Mouse (Mus musculus) bone marrow, adult 2 months (tissue): Measurements from ENCODE around the gene Slc47a1. TPM values are rescaled to one million over a fixed set of nuclear protein-coding genes. Genes with fewer than 3 reads are reported as not detected.

Experiments
- H3K27ac ChIP-seq: fragments of 200-500 bp; 2 replicates; pipeline ENCODE4 v1.5.1; 2012; ENCODE audit warnings: low read depth, mild to moderate bottlenecking, control low read depth, inconsistent platforms, low read length; ENCODE audit not compliant: control insufficient read depth, poor library complexity, insufficient read depth
- H3K4me1 ChIP-seq: fragments of 200-500 bp; 2 replicates; pipeline ENCODE4 v1.6.1; 2011; ENCODE audit warnings: low read length; ENCODE audit not compliant: control insufficient read depth, insufficient read depth
- H3K4me3 ChIP-seq: fragments of 200-500 bp; replicated peaks from 2 replicates; pipeline ENCODE3; 2011; ENCODE audit warnings: mild to moderate bottlenecking, low read depth, low read length, control low read depth; ENCODE audit not compliant: control insufficient read depth
- CTCF ChIP-seq: fragments of 200-500 bp; IDR thresholded peaks from 2 replicates; pipeline ENCODE4 v1.5.1; 2011; ENCODE audit warnings: low read length, control low read depth; ENCODE audit not compliant: control insufficient read depth, insufficient read depth
- POLR2A ChIP-seq: fragments of 200-500 bp; IDR thresholded peaks from 2 replicates; pipeline ENCODE4 v1.6.1; 2011; ENCODE audit warnings: low read depth, mild to moderate bottlenecking, control low read depth, low read length, borderline replicate concordance; ENCODE audit not compliant: control insufficient read depth
- WGBS: fragments of 180-500 bp; shearing (Covaris S2); methylation state at CpG from one replicate; pipeline ENCODE4 v1.1.7; 2018; 5-methylcytosine and 5-hydroxymethylcytosine counted together
- polyA plus RNA-seq: library from polyadenylated mRNA; stranded (reverse); fragments of >200 nt; gene quantifications from 2 replicates; pipeline ENCODE4 v1.2.4, GENCODE M21; 2011; ENCODE audit warnings: low replicate concordance; ENCODE audit not compliant: missing spikeins, insufficient read depth, insufficient read length

Slc47a1 gene
- polyA plus RNA-seq, 1 experiment = not detected

- Histone ChIP-seq H3K4me1 (no peaks in the 10 kb centered on the region), H3K27ac (no peak overlapping the region), H3K4me3 (no peak overlapping the region)
- WGBS = 71% methylated on average over 4 of the region's 4 CpGs
- TF ChIP-seq POLR2A (no peak), CTCF (no peak)
These were observed 10.8 kb upstream of the Slc47a1 start for GRCm38 (mm10) chr11:61388936-61389335.

DNA sequence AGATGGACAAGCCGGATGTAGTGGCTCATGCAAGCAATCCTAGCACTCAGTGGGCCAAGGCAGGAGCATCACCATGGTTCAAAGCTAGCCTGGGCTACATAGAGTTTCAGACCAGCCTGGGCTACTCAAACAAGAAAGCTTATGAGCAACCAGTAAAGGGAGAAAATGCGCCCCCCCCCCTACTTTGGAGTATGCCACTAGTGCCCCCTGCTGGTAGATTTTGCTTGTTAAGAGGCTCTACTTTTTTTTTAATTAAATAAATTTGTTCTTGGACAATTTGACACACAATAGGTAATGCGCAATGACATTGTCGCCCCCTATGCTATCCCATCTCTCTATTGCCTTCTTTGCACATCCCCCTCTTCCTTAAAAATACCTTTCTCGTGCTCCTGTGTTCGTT lies 9.9 kb upstream of the Slc47a1 start:
- Histone ChIP-seq H3K4me3 (no peak overlapping the region), H3K4me1 (no peaks in the 10 kb centered on the region), H3K27ac (no peak overlapping the region)
- 58% methylated on average over 6 of the region's 6 CpGs for WGBS
- no peak for TF ChIP-seq POLR2A
- no peak for TF ChIP-seq CTCF

DNA sequence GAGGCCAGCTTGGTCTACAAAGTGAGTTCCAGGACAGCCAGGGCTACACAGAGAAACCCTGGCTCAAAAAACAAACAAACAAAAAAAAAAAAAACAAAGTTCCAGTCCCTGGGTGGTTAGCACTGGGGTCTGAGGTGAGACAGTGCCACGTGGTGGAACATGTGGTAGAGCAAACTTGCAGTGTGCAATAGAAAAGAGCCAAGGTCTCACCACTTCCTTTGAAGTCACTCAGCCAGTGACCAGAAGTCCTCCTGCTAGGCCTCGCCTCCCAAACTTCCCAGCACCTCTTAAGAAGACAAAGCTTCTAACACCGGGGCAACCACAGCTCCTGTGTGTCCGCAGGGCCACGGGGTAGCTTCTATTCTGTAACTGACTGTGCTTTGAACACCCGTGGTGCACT lies 9.1 kb upstream of the Slc47a1 start:
- Histone ChIP-seq H3K4me3 (no peak overlapping the region), H3K27ac (no peak overlapping the region), H3K4me1 (no peaks in the 10 kb centered on the region)
- 44% methylated on average over 6 of the region's 6 CpGs for WGBS
- TF ChIP-seq POLR2A (no peak), CTCF (no peak)

DNA sequence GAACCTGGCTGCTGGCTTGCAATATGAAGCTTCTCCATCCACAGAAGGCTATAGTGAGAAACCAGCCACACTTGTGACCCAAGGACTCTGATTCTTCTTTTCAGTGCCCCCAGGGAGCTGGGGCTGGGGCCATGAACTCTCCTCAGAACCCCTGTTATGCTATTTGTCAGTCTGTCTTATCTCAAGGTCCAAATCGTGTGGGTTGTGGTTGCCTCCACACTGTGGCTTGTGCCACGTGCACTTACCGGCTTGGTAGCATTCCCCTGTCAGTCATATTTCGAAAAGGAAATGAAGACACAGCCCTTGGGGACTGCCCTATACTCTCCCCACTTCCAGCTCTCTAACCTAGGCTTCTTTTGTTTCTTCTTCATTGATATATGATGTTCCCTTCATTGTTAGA lies 7.6 kb upstream of the Slc47a1 start:
- TF ChIP-seq CTCF (no peak), POLR2A (no peak)
- H3K4me3 ChIP-seq = no peak overlapping the region
- WGBS = 0% methylated on average over 4 of the region's 4 CpGs

GRCm38 (mm10) chr11:61381272-61381671 lies 3.1 kb upstream of the Slc47a1 start:
- Histone ChIP-seq H3K4me1 (no peaks in the 10 kb centered on the region), H3K4me3 (no peak overlapping the region), H3K27ac (no peak overlapping the region)
- TF ChIP-seq CTCF (no peak), POLR2A (no peak)
- WGBS = 63% methylated on average over 1 of the region's 1 CpGs

More for the DNA sequence above, 7.6 kb upstream of the Slc47a1 start:
- Histone ChIP-seq H3K4me1 (no peaks in the 10 kb centered on the region), H3K27ac (no peak overlapping the region)

DNA sequence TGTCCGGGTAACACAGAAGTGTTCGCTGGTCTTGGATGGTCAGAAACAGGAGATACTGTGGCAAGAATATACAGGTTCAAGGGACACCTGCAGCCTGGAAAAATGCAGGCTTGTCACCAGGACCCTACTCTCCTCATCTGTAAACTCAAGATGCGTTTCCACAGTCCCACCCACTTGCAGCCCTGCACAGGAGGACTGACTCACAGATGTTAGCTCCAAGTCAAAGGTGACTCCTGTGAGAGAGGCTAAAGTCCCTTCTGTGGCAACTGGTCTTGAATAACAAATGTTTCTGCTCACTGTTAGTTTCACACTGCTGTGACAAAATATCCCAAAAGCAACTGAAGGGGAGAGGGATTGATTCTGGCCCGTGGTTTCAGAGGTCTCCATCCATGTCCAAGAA lies 506 bp upstream of the Slc47a1 start:
- 65% methylated on average over 4 of the region's 4 CpGs for WGBS
- Histone ChIP-seq H3K4me3 (no peak overlapping the region), H3K4me1 (no peaks in the 10 kb centered on the region), H3K27ac (no peak overlapping the region)
- no peak for TF ChIP-seq CTCF
- no peak for TF ChIP-seq POLR2A

DNA sequence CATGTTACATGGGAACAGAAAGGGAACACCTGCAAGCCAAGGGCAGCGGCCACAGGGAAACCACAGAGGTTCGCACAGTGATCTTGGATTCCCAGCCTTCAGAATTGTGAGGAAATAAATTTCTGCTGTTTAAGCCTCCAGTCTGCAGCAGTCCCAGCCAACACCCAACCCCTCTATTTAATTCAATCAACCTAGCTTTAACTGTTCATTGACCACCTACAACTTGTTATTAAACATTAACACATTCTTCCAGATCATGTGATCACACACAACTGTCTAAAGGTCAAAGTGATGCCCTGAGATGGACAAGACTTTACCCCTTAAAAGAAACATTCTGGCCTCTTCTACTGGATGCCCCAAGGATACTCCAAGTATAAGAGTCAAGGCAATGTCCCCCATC lies 9.5 kb downstream of the Slc47a1 start:
- Histone ChIP-seq H3K4me3 (no peak overlapping the region), H3K27ac (no peak overlapping the region), H3K4me1 (no peaks in the 10 kb centered on the region)
- TF ChIP-seq CTCF = no peak
- TF ChIP-seq POLR2A = no peak
- 80% methylated on average over 2 of the region's 2 CpGs for WGBS

GRCm38 (mm10) chr11:61366517-61367273 lies 11.4 kb downstream of the Slc47a1 start:
- H3K27ac ChIP-seq = no peak overlapping the region
- H3K4me3 ChIP-seq = no peak overlapping the region
- TF ChIP-seq POLR2A = no peak
- no peak for TF ChIP-seq CTCF
- H3K4me1 ChIP-seq = no peaks in the 10 kb centered on the region
- 71% methylated on average over 9 of the region's 9 CpGs for WGBS

DNA sequence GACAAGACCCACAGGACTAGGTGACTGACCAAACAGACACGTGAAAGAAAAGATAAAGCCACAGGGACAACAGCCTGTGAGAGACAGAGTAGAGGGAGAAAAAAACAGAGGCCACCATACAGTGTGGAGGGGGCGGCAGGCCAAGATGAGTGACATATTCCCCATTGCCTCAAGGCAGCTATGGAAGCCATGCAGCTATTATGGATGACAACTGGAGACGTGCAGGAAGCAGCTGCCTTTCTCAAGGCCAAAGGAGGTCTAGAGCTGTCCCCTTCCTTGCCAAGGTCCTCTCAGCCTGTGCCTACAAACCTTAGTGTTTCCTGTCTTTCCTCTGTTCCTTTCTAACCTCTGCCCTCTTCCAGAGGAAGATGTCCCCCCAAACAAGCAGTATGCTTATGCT lies 12.2 kb downstream of the Slc47a1 start:
- no peak for TF ChIP-seq CTCF
- no peak for TF ChIP-seq POLR2A
- H3K27ac ChIP-seq = no peak overlapping the region
- no peak overlapping the region for H3K4me3 ChIP-seq
- no peaks in the 10 kb centered on the region for H3K4me1 ChIP-seq
- 61% methylated on average over 3 of the region's 3 CpGs for WGBS
